Comparison of ENCODE assay signal across 8 mouse cellular contexts in the genomic region with DNA sequence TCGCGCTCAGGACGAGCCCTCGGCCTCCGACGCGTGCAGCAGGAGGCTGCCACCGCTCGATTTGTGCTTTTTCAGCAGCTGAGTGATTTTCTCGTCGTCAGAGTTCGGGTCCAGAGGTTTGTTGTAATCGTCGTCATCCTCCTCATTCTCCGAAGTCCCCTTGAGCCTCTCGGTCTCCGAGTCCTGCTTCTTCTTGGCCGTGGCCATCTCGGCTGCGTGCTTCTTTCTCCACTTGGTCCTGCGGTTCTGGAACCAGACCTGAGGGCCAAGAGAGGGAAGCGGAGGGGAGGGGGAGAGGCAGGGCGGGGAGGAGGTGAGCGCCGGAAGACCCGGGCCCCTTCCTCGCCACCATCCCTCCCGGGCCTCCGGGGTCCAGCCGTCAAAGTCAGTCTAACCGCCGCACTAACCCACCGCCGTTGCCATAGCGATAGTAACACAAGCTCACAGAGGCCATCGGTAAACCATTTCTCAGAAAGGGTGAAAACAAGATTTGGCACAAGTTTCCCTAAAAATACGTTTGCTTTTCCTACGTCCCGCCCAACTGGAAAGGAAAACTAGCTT. TPM values are rescaled to one million over a fixed set of nuclear protein-coding genes. Genes with fewer than 3 reads are reported as not detected.
A peak's percentile ranks its signal among the peaks of the same experiment; 100 is the strongest.
DNase-seq lines count a peak whose midpoint lies in the region; ATAC-seq and TF ChIP-seq lines count a peak whose summit lies in the region.
"Had no signal": no experiment of that assay in that cellular context is flagged by ENCODE, and none has a peak within 500 bp of the region (broad histone marks: within the 10 kb centered on the region; RNA-seq: fewer than 3 reads in every experiment).

No protein-coding gene starts in this region.

- peak overlapping the region; percentile 33; the same call in 1 of the 2 replicates for H3K4me2 ChIP-seq in lung, embryonic 14.5 days
- peak overlapping the region; percentile 18; the same call in 1 of the 2 replicates for H3K4me2 ChIP-seq in embryonic facial prominence, embryonic 13.5 days
- peak overlapping the region; percentile 19; the same call in 1 of the 2 replicates for H3K4me2 ChIP-seq in intestine, embryonic 15.5 days (replicated peaks)

- WGBS in lung, embryonic 14.5 days, result under 1% methylated on average over 39 of the region's 39 CpGs
- 4% methylated on average over 39 of the region's 39 CpGs for WGBS in lung, adult 2 months
- under 1% methylated on average over 39 of the region's 39 CpGs for WGBS in embryonic facial prominence, embryonic 13.5 days
- under 1% methylated on average over 39 of the region's 39 CpGs for WGBS in intestine, embryonic 15.5 days

- no peak for ATAC-seq in lung, embryonic 14.5 days (ENCODE audit: insufficient read depth)
- no peak for ATAC-seq in embryonic facial prominence, embryonic 13.5 days (ENCODE audit: insufficient number of reproducible peaks, insufficient read depth, low FRiP score, low TSS enrichment, low read depth)
- ATAC-seq in intestine, embryonic 15.5 days, result no peak

- no peak for TF ChIP-seq POLR2A in lung, adult 2 months (IDR thresholded peaks at IDR 0.05; ENCODE audit: borderline replicate concordance, extremely low read depth, low read depth, low read length)

- no peak overlapping the region for H3K27ac ChIP-seq in lung, embryonic 14.5 days (ENCODE audit: low read depth)
- no peak overlapping the region for H3K27ac ChIP-seq in embryonic facial prominence, embryonic 13.5 days
- H3K27ac ChIP-seq in intestine, embryonic 15.5 days, result no peak overlapping the region
- no peak overlapping the region for H3K27ac ChIP-seq in layer of hippocampus, adult 2 months

- no peaks in the 10 kb centered on the region for H3K9me3 ChIP-seq in lung, embryonic 14.5 days (ENCODE audit: low read depth, low read length)
- no peaks in the 10 kb centered on the region for H3K9me3 ChIP-seq in embryonic facial prominence, embryonic 13.5 days
- no peaks in the 10 kb centered on the region for H3K9me3 ChIP-seq in intestine, embryonic 15.5 days

- peak; percentile 59 for DNase-seq in lung, embryonic 14.5 days
- DNase-seq in lung, adult 2 months, result no peak
- DNase-seq in retina, postnatal 1 day, result peak; percentile 69
- DNase-seq in layer of hippocampus, adult 2 months (ENCODE audit: low spot score in 2 of 2), result no peak
- no peak for DNase-seq in lung, postnatal 10 days

- no peak for TF ChIP-seq CTCF in lung, embryonic 14.5 days (IDR thresholded peaks at IDR 0.05; ENCODE audit: low read depth)
- no peak for TF ChIP-seq CTCF in lung, adult 2 months (IDR thresholded peaks at IDR 0.05; ENCODE audit: insufficient read depth, low read length)
- TF ChIP-seq CTCF in layer of hippocampus, adult 2 months (conservative IDR thresholded peaks at IDR 0.05), result no peak

- peak overlapping the region; percentile 14; the same call in 1 of the 2 replicates for H3K4me3 ChIP-seq in lung, embryonic 14.5 days (ENCODE audit: low read depth, low read length)
- no peak overlapping the region for H3K4me3 ChIP-seq in lung, adult 2 months (replicated peaks; ENCODE audit: extremely low read depth, low read depth, low read length)
- H3K4me3 ChIP-seq in embryonic facial prominence, embryonic 13.5 days, result peak overlapping the region; percentile 17
- no peak overlapping the region for H3K4me3 ChIP-seq in intestine, embryonic 15.5 days (replicated peaks)
- H3K4me3 ChIP-seq in layer of hippocampus, adult 2 months, result no peak overlapping the region

- H3K36me3 ChIP-seq in lung, embryonic 14.5 days (ENCODE audit: insufficient read depth), result no peaks in the 10 kb centered on the region
- H3K36me3 ChIP-seq in embryonic facial prominence, embryonic 13.5 days, result no peaks in the 10 kb centered on the region
- no peaks in the 10 kb centered on the region for H3K36me3 ChIP-seq in intestine, embryonic 15.5 days

- 0 out of 2 replicates have a peak, but pooled peaks cover 3% of the 10 kb centered on the region for H3K4me1 ChIP-seq in lung, embryonic 14.5 days (ENCODE audit: insufficient read depth)
- H3K4me1 ChIP-seq in lung, adult 2 months (ENCODE audit: control insufficient read depth, insufficient read depth, low read length), result no peaks in the 10 kb centered on the region; the same call in 1 of the 2 replicates
- H3K4me1 ChIP-seq in embryonic facial prominence, embryonic 13.5 days, result peaks cover 20% of the 10 kb centered on the region
- H3K4me1 ChIP-seq in intestine, embryonic 15.5 days (replicated peaks), result peaks cover 15% of the 10 kb centered on the region

- H3K9ac ChIP-seq in lung, embryonic 14.5 days, result no peak overlapping the region
- H3K9ac ChIP-seq in embryonic facial prominence, embryonic 13.5 days, result no peak overlapping the region
- H3K9ac ChIP-seq in intestine, embryonic 15.5 days, result no peak overlapping the region

- peaks cover 90% of the 10 kb centered on the region for H3K27me3 ChIP-seq in lung, embryonic 14.5 days (ENCODE audit: insufficient read depth, low read length)
- H3K27me3 ChIP-seq in embryonic facial prominence, embryonic 13.5 days, result peaks cover 96% of the 10 kb centered on the region
- H3K27me3 ChIP-seq in intestine, embryonic 15.5 days (replicated peaks), result peaks cover 83% of the 10 kb centered on the region

RNA-seq across cellular contexts. Expression of gene Nkx6-1, which starts 5.3 kb away (rescaled TPM):
- 0.08 and 0.16 TPM in 2 replicates for polyA plus RNA-seq in lung, embryonic 14.5 days (2014; fragmentation: Nextera tagmentation; extraction: Ambion mirVana)
- polyA plus RNA-seq in lung, adult 2 months (2012; rRNA removed), result 0.15 and 0.77 TPM in 2 replicates
- polyA plus RNA-seq in embryonic facial prominence, embryonic 13.5 days (2015; fragmentation: Nextera tagmentation; extraction: Ambion mirVana), result 0.11 and 0.13 TPM in 2 replicates
- polyA plus RNA-seq in intestine, embryonic 15.5 days (2015; fragmentation: Nextera tagmentation; extraction: Ambion mirVana), result 1.5 and 1.9 TPM in 2 replicates
- total RNA-seq in layer of hippocampus, adult 2 months (2021), result under 1 TPM; 0.25 to 0.56 TPM
- polyA plus RNA-seq: large intestine, adult 2 months had no signal

Comparison
In these comparisons a context has a peak if more than half of its experiments do, and no peak if none do; other contexts are left out.
1. DNase-seq: peak in lung, embryonic 14.5 days (single experiment) and retina, postnatal 1 day (single experiment); none in lung, adult 2 months (single experiment), layer of hippocampus, adult 2 months (0 of 2) and lung, postnatal 10 days (single experiment).
2. H3K4me3 ChIP-seq: peak in lung, embryonic 14.5 days (single experiment) and embryonic facial prominence, embryonic 13.5 days (single experiment); none in lung, adult 2 months (single experiment), intestine, embryonic 15.5 days (single experiment) and layer of hippocampus, adult 2 months (single experiment).
3. Peak in every context shown above with its lines, with median percentiles within 50 percentile points of each other: H3K4me2 ChIP-seq.